Mouse (Mus musculus) heart, postnatal 4 days (tissue): Measurements from ENCODE around the gene Coa3. TPM values are rescaled to one million over a fixed set of nuclear protein-coding genes. Genes with fewer than 3 reads are reported as not detected.

Source experiments
- DNase-seq: peaks from one replicate; pipeline ENCODE4 v3.0.0; 2021
- total RNA-seq, 2 experiments: library from RNA; stranded (reverse); gene quantifications; 2 replicates each; pipeline ENCODE4 v1.2.3; 2021

Coa3 gene
- total RNA-seq, 2 experiments from 2014 or later = 86.3 to 90.1 TPM

- DNase-seq = no peak
Measured at GRCm38 (mm10) chr11:101251031-101251430, 27.9 kb downstream of the Coa3 start.

GRCm38 (mm10) chr11:101248258-101248994, 30.5 kb downstream of the Coa3 start:
- DNase-seq = peak; percentile 75

GRCm38 (mm10) chr11:101247521-101248030, 31.3 kb downstream of the Coa3 start:
- no peak for DNase-seq

GRCm38 (mm10) chr11:101246702-101247012, 32.3 kb downstream of the Coa3 start:
- no peak for DNase-seq

GRCm38 (mm10) chr11:101245855-101246701, 32.8 kb downstream of the Coa3 start, which contains the start of gene Ramp2:
Gene Ramp2 (plus strand): TSS chr11:101246028.
- DNase-seq = peak; percentile 79

- peak; percentile 51 for DNase-seq
Measured at GRCm38 (mm10) chr11:101245071-101245470, 33.8 kb downstream of the Coa3 start.

- DNase-seq = peak; percentile 62
Measured at GRCm38 (mm10) chr11:101238071-101238647, 40.8 kb downstream of the Coa3 start.

GRCm38 (mm10) chr11:101236782-101237181, 42.1 kb downstream of the Coa3 start:
- no peak for DNase-seq

GRCm38 (mm10) chr11:101235429-101235828, 43.5 kb downstream of the Coa3 start:
- DNase-seq = no peak

- no peak for DNase-seq
Measured at GRCm38 (mm10) chr11:101234124-101234523, 44.8 kb downstream of the Coa3 start.

- DNase-seq = no peak
Measured at GRCm38 (mm10) chr11:101233240-101233639, 45.7 kb downstream of the Coa3 start.

- peak; percentile 59 for DNase-seq
Measured at GRCm38 (mm10) chr11:101232010-101232839, 46.7 kb downstream of the Coa3 start.

- peak; percentile 75 for DNase-seq
Measured at GRCm38 (mm10) chr11:101230991-101231871, 47.7 kb downstream of the Coa3 start.

- DNase-seq = no peak
Measured at GRCm38 (mm10) chr11:101230526-101230925, 48.4 kb downstream of the Coa3 start.

GRCm38 (mm10) chr11:101230061-101230511, 48.8 kb downstream of the Coa3 start:
- peak; percentile 60 for DNase-seq

- DNase-seq = peak; percentile 47
Measured at GRCm38 (mm10) chr11:101229361-101229900, 49.5 kb downstream of the Coa3 start.
